Mouse (Mus musculus) liver, postnatal 0 days (tissue): ENCODE results near the gene M1ap. TPM values are rescaled to one million over a fixed set of nuclear protein-coding genes. Genes with fewer than 3 reads are reported as not detected.
A peak's percentile ranks its signal among the peaks of the same experiment; 100 is the strongest.

ENCODE experiments used
- ATAC-seq: fragments of 200-750 bp; cut with Nextera tagmentation; 2 replicates; pipeline ENCODE4 v1.8.0; 2017; ENCODE audit warnings: mild to moderate bottlenecking, moderate library complexity
- DNase-seq: peaks from one replicate; pipeline ENCODE4 v3.0.0-alpha.2; 2016
- H3K27ac ChIP-seq: fragments of 300-500 bp; sonication (generic); 2 replicates; pipeline ENCODE4 v1.5.1; 2014; ENCODE audit warnings: antibody characterized with exemption, moderate library complexity, mild to moderate bottlenecking, low read depth
- H3K27me3 ChIP-seq: fragments of 300-500 bp; sonication (generic); 2 replicates; pipeline ENCODE4 v1.6.1; 2014; ENCODE audit warnings: low read length, control low read depth, mixed read lengths; ENCODE audit not compliant: insufficient read depth
- H3K36me3 ChIP-seq: fragments of 300-500 bp; sonication (generic); replicated peaks from 2 replicates; pipeline ENCODE4 v1.6.1; 2014; ENCODE audit warnings: mild to moderate bottlenecking, control low read depth, low read length, moderate library complexity, mixed read lengths; ENCODE audit not compliant: insufficient read depth
- H3K4me1 ChIP-seq: fragments of 300-500 bp; sonication (generic); 2 replicates; pipeline ENCODE4 v1.6.1; 2014; ENCODE audit warnings: antibody characterized with exemption, mild to moderate bottlenecking, control low read depth; ENCODE audit not compliant: insufficient read depth
- H3K4me2 ChIP-seq: fragments of 300-500 bp; sonication (generic); 2 replicates; pipeline ENCODE4 v1.6.1; 2014; ENCODE audit warnings: low read depth, mild to moderate bottlenecking, low read length, moderate library complexity, mixed read lengths
- H3K4me3 ChIP-seq: fragments of 300-500 bp; sonication (generic); 2 replicates; pipeline ENCODE4 v1.5.1; 2014; ENCODE audit warnings: low read depth, low read length
- H3K9ac ChIP-seq: fragments of 300-500 bp; sonication (generic); replicated peaks from 2 replicates; pipeline ENCODE4 v1.6.1; 2014; ENCODE audit warnings: mild to moderate bottlenecking, moderate library complexity
- H3K9me3 ChIP-seq: fragments of 300-500 bp; sonication (generic); 2 replicates; pipeline ENCODE4 v1.6.1; 2016; ENCODE audit warnings: mild to moderate bottlenecking, control low read depth, low read length, mixed read lengths
- CTCF ChIP-seq: sonication (generic); IDR thresholded peaks from 2 replicates; pipeline ENCODE4 v1.5.1; 2016; ENCODE audit warnings: antibody characterized with exemption, low read depth
- EP300 ChIP-seq: IDR thresholded peaks from 2 replicates; pipeline ENCODE4 v1.6.1; 2016; ENCODE audit warnings: antibody characterized with exemption, low read depth, mild to moderate bottlenecking
- WGBS: fragments of 180-500 bp; shearing (Covaris S2); extraction: QIAGEN DNeasy Blood & Tissue Kit; methylation state at CpG from one replicate; pipeline ENCODE4 v1.1.7; 2014; ENCODE audit not compliant: insufficient replicate concordance; 5-methylcytosine and 5-hydroxymethylcytosine counted together
- polyA plus RNA-seq: library from polyadenylated mRNA; unstranded; fragments of >200 nt; fragmentation: Nextera tagmentation; extraction: Ambion mirVana; gene quantifications from 2 replicates; pipeline ENCODE4 v1.2.1, GENCODE M21; 2015

Gene M1ap
- polyA plus RNA-seq, 1 experiment from 2014 or later: 4.3 TPM

DNA sequence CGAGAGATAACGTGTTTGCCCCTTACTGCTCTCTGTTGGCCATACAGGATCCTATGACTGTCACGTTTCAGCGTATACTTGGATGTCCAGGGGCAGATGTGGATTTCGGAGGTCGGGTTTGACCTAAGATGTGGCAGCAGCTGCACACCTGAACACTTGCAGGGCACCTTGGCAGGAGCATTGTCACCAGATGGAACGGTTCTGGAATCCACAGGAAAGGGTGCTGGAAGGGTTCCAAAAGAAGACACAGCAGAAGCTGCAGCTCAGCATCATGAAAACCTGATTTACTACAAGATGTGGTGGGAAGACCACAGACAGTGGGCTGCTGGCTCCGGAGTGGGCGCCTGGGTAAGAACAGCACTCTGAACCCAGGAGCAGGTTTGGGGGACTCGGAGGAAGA lies 20.6 kb upstream of the M1ap start:
- TF ChIP-seq CTCF: no peak
- no peak for TF ChIP-seq EP300
- ATAC-seq (no peak), DNase-seq (no peak)
- 69% methylated on average over 10 of the region's 10 CpGs for WGBS
- no peak overlapping the region for H3K4me3 ChIP-seq
- H3K9ac ChIP-seq: no peak overlapping the region
- H3K9me3 ChIP-seq: no peaks in the 10 kb centered on the region
- H3K4me1 ChIP-seq: no peaks in the 10 kb centered on the region
- no peak overlapping the region for H3K27ac ChIP-seq
- no peaks in the 10 kb centered on the region for H3K36me3 ChIP-seq
- no peaks in the 10 kb centered on the region for H3K27me3 ChIP-seq
- H3K4me2 ChIP-seq: no peak overlapping the region

DNA sequence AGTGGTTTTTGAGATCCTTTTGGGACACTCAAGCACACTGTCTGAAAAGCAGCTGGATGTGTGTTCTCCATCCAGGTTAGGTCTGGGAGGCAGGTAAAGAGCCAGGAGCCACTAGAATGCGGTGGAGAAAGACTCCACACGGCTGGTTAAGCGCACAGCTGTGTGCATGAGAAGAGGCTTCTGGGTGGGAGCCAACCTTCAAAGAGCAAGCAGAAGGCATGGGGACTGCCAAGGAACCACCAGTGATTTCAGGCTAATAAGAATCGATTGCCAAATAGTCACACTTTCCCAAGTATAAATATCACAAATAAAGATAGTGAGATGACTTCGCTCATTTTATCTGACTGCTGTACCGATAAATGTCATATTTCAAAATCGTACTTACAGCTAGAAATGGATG lies 20.2 kb upstream of the M1ap start:
- no peaks in the 10 kb centered on the region for H3K27me3 ChIP-seq
- WGBS: 80% methylated on average over 7 of the region's 7 CpGs
- TF ChIP-seq CTCF (no peak), EP300 (no peak)
- DNase-seq: no peak
- ATAC-seq: no peak
- H3K4me3 ChIP-seq: no peak overlapping the region
- H3K36me3 ChIP-seq: no peaks in the 10 kb centered on the region
- H3K4me1 ChIP-seq: no peaks in the 10 kb centered on the region
- no peaks in the 10 kb centered on the region for H3K9me3 ChIP-seq
- no peak overlapping the region for H3K9ac ChIP-seq
- no peak overlapping the region for H3K4me2 ChIP-seq
- H3K27ac ChIP-seq: no peak overlapping the region

DNA sequence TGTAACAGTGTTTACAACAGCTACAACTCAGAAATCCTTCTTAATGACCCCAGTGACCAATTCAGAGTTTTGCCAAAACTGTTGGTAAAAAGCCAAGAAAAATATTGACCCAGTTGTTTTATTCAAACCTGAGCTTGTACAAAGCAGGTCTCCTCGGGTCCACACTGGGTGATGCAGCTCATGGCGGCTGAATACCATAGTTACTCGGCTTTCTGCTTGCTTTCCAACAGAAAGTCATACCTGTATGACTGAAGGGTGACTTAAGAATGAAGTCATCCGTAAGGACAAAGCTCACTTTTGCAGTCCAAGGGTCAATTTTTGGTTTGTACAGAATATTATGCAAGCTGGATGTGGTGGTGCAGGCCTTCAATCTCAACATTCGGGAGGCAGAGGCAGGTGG lies 19.1 kb upstream of the M1ap start:
- H3K9ac ChIP-seq: no peak overlapping the region
- H3K9me3 ChIP-seq: no peaks in the 10 kb centered on the region
- H3K4me2 ChIP-seq: no peak overlapping the region
- no peaks in the 10 kb centered on the region for H3K36me3 ChIP-seq
- no peaks in the 10 kb centered on the region for H3K4me1 ChIP-seq
- DNase-seq (no peak), ATAC-seq (peak; percentile 94)
- no peak overlapping the region for H3K4me3 ChIP-seq
- H3K27ac ChIP-seq: no peak overlapping the region
- 54% methylated on average over 5 of the region's 5 CpGs for WGBS
- no peaks in the 10 kb centered on the region for H3K27me3 ChIP-seq
- TF ChIP-seq EP300 (no peak), CTCF (no peak)

DNA sequence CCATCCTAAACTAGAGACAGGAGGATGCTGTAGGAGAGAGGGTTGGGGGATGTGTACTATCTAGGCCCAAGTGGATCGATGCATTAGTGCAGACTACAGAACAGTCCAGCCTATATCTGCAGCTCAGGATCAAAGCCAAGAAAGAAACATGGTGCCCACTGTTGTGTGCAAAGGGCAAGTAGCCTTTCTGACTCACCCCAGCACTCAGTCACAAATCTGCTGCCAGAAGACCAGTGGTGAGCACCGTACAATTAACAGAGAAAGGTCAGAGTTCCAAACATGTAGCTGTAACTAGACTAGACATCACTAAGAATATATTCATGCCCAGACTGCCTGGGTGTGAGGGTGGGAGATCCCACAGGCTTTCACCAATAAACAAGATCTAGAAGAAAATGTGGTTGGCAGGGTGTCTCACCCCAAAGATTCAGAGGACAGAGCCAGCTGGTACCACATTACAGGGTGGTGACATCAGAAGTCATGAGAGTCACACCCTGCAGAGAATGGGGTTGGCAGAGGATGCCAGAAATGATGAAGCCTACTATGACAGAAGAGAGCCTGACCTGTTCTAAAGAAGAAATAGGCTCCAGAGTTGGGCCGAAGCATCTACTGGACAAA lies 12.0 kb upstream of the M1ap start:
- Histone ChIP-seq H3K9ac (no peak overlapping the region), H3K9me3 (no peaks in the 10 kb centered on the region), H3K27me3 (peaks cover 18% of the 10 kb centered on the region), H3K36me3 (no peaks in the 10 kb centered on the region), H3K4me3 (no peak overlapping the region), H3K4me1 (peaks cover 4% of the 10 kb centered on the region), H3K4me2 (no peak overlapping the region), H3K27ac (no peak overlapping the region)
- TF ChIP-seq CTCF: no peak
- no peak for TF ChIP-seq EP300
- 72% methylated on average over 3 of the region's 3 CpGs for WGBS
- ATAC-seq (no peak), DNase-seq (no peak)

DNA sequence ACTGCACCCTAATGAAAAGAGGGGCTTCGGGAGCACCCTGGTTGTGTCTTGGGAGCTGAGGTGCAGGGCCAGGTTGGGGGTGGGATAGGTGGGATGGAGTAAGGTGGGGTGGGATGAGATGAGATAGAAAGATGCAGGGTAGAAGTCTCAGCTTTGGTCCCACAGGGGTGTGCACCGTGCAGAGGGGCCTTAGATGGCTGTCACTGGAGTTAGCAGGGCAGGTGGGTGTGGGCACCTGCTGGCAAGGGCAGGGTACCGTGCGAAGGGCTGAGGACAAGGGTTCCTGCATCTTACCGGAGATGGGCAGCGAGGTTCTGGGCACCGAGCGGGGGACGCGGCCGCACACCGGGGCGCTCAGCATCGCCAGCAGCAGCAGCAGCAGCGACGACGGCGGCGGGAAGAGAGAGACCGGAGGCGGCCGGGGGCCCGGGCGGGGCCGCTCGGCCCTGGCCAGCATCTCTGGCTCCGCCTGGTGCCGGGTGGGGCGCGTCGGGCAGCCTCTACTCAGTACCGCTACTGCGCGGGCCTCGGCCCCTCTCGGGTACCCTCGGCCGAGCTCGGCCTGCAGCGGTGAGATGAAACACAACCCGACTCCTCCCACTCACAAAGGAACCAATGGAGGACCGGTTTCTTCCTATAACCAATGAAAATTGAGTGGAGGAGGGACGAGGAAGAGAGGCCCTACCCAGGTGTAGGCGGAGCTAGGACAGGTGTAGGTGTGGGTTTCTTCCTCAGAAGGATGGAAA lies 7.4 kb upstream of the M1ap start, which contains the start of gene Sema4f:
Gene Sema4f, minus strand, starts transcription at position 603 of the 746 bp plus-strand sequence.
- peaks cover 4% of the 10 kb centered on the region for H3K4me1 ChIP-seq
- 0 out of 2 replicates have a peak within 1 kb of the TSS, but pooled peaks have one; percentile 21 for H3K9ac ChIP-seq
- ATAC-seq (peak; percentile 82), DNase-seq (peak; percentile 40)
- peak within 1 kb of the TSS; percentile 33 for H3K4me3 ChIP-seq
- peak within 1 kb of the TSS; percentile 68 for H3K4me2 ChIP-seq
- no peak for TF ChIP-seq EP300
- no peak for TF ChIP-seq CTCF
- H3K27me3 ChIP-seq: peaks cover 18% of the 10 kb centered on the region
- H3K27ac ChIP-seq: no peak within 1 kb of the TSS
- no peaks in the 10 kb centered on the region for H3K36me3 ChIP-seq
- H3K9me3 ChIP-seq: no peaks in the 10 kb centered on the region; the same call in 1 of the 2 replicates
- 6% methylated on average over 22 of the region's 44 CpGs for WGBS

DNA sequence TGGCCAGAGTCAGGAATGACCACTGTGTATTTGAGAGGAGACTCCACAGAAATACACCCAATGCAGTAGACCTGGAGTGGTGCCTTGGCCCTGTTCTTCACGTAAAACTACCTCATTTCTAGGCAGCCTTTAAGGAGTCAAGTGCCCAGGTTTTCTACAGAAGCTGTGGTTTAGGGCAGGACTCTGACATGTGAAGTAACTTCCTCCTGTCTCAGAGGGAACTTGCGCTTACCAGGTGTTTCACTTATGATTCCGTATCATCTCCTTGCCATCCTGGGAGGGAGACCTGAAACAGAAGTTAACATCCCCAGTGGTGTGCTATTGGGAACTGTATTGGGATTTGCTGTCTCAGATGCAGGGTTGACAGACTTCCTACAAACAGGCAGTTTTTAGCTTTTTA lies 5.9 kb upstream of the M1ap start:
- no peaks in the 10 kb centered on the region; the same call in 1 of the 2 replicates for H3K9me3 ChIP-seq
- WGBS: 25% methylated on average over 3 of the region's 3 CpGs
- TF ChIP-seq EP300: no peak
- TF ChIP-seq CTCF: no peak
- no peak overlapping the region for H3K4me3 ChIP-seq
- no peak overlapping the region for H3K9ac ChIP-seq
- peaks cover 18% of the 10 kb centered on the region for H3K27me3 ChIP-seq
- DNase-seq (no peak), ATAC-seq (no peak)
- H3K27ac ChIP-seq: no peak overlapping the region
- H3K4me2 ChIP-seq: no peak overlapping the region
- peaks cover 4% of the 10 kb centered on the region for H3K4me1 ChIP-seq
- H3K36me3 ChIP-seq: no peaks in the 10 kb centered on the region
